In the genomic region with DNA sequence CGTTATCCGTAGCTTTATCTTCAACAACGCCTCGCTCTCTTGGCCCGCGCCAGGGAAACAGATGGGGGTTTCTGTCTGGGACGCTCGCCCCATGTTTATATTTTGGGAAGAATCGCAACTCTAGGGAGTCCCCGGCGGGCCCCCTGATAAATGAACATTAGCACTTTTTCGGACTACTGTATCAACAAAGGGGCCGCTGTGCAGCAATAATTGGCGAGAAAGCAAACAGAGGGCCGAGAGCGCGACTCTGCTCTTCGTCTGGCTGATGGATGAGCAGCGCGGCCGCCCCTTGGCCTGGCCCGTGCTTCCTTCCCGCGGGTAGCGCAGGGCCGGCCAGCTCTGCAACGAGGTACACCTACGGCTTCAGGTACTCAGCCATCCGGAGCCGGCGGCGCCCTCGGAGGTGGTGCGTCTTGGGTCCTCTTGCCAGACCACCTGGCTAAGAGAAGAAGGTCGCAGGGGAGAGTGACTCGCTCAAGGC, we compare ENCODE assay signal across 8 mouse cellular contexts. TPM values are rescaled to one million over a fixed set of nuclear protein-coding genes. Genes with fewer than 3 reads are reported as not detected.
A peak's percentile ranks its signal among the peaks of the same experiment; 100 is the strongest.
DNase-seq lines count a peak whose midpoint lies in the region; ATAC-seq and TF ChIP-seq lines count a peak whose summit lies in the region.

No protein-coding gene starts in this region.

- H3K9ac ChIP-seq in intestine, embryonic 14.5 days (ENCODE audit: low read length): no peak overlapping the region
- no peak overlapping the region for H3K9ac ChIP-seq in intestine, embryonic 16.5 days (ENCODE audit: low read depth, low read length)
- peak overlapping the region; percentile 73 for H3K9ac ChIP-seq in heart, postnatal 0 days (replicated peaks; ENCODE audit: low read depth, low read length)

- H3K4me1 ChIP-seq in intestine, embryonic 14.5 days (replicated peaks; ENCODE audit: control insufficient read depth, insufficient read depth, low read length): no peaks in the 10 kb centered on the region
- peaks cover 2% of the 10 kb centered on the region; the same call in 1 of the 2 replicates for H3K4me1 ChIP-seq in intestine, embryonic 16.5 days (ENCODE audit: control insufficient read depth, insufficient read depth, low read length)
- H3K4me1 ChIP-seq in thymus, adult 2 months (replicated peaks; ENCODE audit: control insufficient read depth, insufficient read depth, low read length): no peaks in the 10 kb centered on the region
- 0 out of 2 replicates have a peak, but pooled peaks cover 7% of the 10 kb centered on the region for H3K4me1 ChIP-seq in heart, postnatal 0 days (ENCODE audit: control insufficient read depth, insufficient read depth)

- no peaks in the 10 kb centered on the region for H3K36me3 ChIP-seq in intestine, embryonic 14.5 days (ENCODE audit: control insufficient read depth, insufficient read depth, low read length)
- H3K36me3 ChIP-seq in intestine, embryonic 16.5 days (ENCODE audit: control insufficient read depth, insufficient read depth, low read length): no peaks in the 10 kb centered on the region
- no peaks in the 10 kb centered on the region for H3K36me3 ChIP-seq in thymus, adult 2 months (ENCODE audit: control insufficient read depth, insufficient read depth, low read length)
- 0 out of 2 replicates have a peak, but pooled peaks cover under 1% of the 10 kb centered on the region for H3K36me3 ChIP-seq in heart, postnatal 0 days (replicated peaks; ENCODE audit: control insufficient read depth, insufficient read depth, low read length)

- ATAC-seq in intestine, embryonic 14.5 days (replicated peaks; ENCODE audit: low FRiP score, low TSS enrichment, low read depth): no peak
- no peak for ATAC-seq in intestine, embryonic 16.5 days
- no peak for ATAC-seq in heart, postnatal 0 days (ENCODE audit: insufficient read depth, low read depth)

- no peaks in the 10 kb centered on the region for H3K9me3 ChIP-seq in intestine, embryonic 14.5 days (ENCODE audit: control insufficient read depth, low read length)
- no peaks in the 10 kb centered on the region for H3K9me3 ChIP-seq in intestine, embryonic 16.5 days (ENCODE audit: control insufficient read depth, low read length)
- no peaks in the 10 kb centered on the region for H3K9me3 ChIP-seq in heart, postnatal 0 days (replicated peaks; ENCODE audit: control insufficient read depth, low read length)

- no peak for TF ChIP-seq CTCF in thymus, adult 2 months (IDR thresholded peaks at IDR 0.05; ENCODE audit: borderline replicate concordance, control insufficient read depth, extremely low read depth, insufficient read depth, low read length, poor library complexity)
- TF ChIP-seq CTCF in heart, postnatal 0 days (IDR thresholded peaks at IDR 0.05; ENCODE audit: low read depth): no peak

- DNase-seq in intestine, embryonic 14.5 days (ENCODE audit: low spot score): peak; percentile 75
- peak; percentile 21 for DNase-seq in thymus, postnatal 4 days
- no peak for DNase-seq in thymus, adult 2 months
- DNase-seq in heart, postnatal 0 days (ENCODE audit: low spot score): peak; percentile 17
- DNase-seq in adrenal gland, postnatal 10 days: no peak
- DNase-seq in right cerebral cortex, postnatal 14 days: no peak
- DNase-seq in gastrocnemius, postnatal 25 days: no peak

- H3K4me3 ChIP-seq in intestine, embryonic 14.5 days (ENCODE audit: low read depth, low read length): no peak overlapping the region
- H3K4me3 ChIP-seq in intestine, embryonic 16.5 days (ENCODE audit: low read length): no peak overlapping the region
- no peak overlapping the region for H3K4me3 ChIP-seq in thymus, adult 2 months (ENCODE audit: control insufficient read depth, insufficient read depth, low read length)
- H3K4me3 ChIP-seq in heart, postnatal 0 days (ENCODE audit: low read depth, low read length): peak overlapping the region; percentile 79

- WGBS in intestine, embryonic 14.5 days: 0% methylated on average over 36 of the region's 36 CpGs
- WGBS in intestine, embryonic 16.5 days: under 1% methylated on average over 36 of the region's 36 CpGs
- 6% methylated on average over 36 of the region's 36 CpGs for WGBS in thymus, adult 2 months
- WGBS in heart, postnatal 0 days: under 1% methylated on average over 36 of the region's 36 CpGs

- no peak overlapping the region for H3K4me2 ChIP-seq in intestine, embryonic 14.5 days (ENCODE audit: low read length)
- H3K4me2 ChIP-seq in intestine, embryonic 16.5 days (ENCODE audit: low read depth, low read length): no peak overlapping the region
- H3K4me2 ChIP-seq in heart, postnatal 0 days (ENCODE audit: low read depth, low read length): peak overlapping the region; percentile 70

- TF ChIP-seq POLR2A in thymus, adult 2 months (IDR thresholded peaks at IDR 0.05; ENCODE audit: control insufficient read depth, extremely low read depth, insufficient read depth, low read length, poor library complexity): no peak

- no peak overlapping the region for H3K27ac ChIP-seq in intestine, embryonic 14.5 days (ENCODE audit: low read depth)
- H3K27ac ChIP-seq in intestine, embryonic 16.5 days (ENCODE audit: low read length): no peak overlapping the region
- no peak overlapping the region for H3K27ac ChIP-seq in thymus, adult 2 months (ENCODE audit: control insufficient read depth, insufficient read depth, low read length)
- H3K27ac ChIP-seq in heart, postnatal 0 days (ENCODE audit: low read depth): peak overlapping the region; percentile 94

- TF ChIP-seq EP300 in heart, postnatal 0 days (IDR thresholded peaks at IDR 0.05; ENCODE audit: low read depth): no peak

- peaks cover 98% of the 10 kb centered on the region for H3K27me3 ChIP-seq in intestine, embryonic 14.5 days (replicated peaks; ENCODE audit: control insufficient read depth, insufficient read depth, low read length)
- H3K27me3 ChIP-seq in intestine, embryonic 16.5 days (replicated peaks; ENCODE audit: control insufficient read depth, insufficient read depth, low read length): peaks cover 79% of the 10 kb centered on the region
- H3K27me3 ChIP-seq in thymus, adult 2 months (ENCODE audit: control insufficient read depth, insufficient read depth, low read length): peaks cover 26% of the 10 kb centered on the region; the same call in 1 of the 2 replicates
- peaks cover 50% of the 10 kb centered on the region for H3K27me3 ChIP-seq in heart, postnatal 0 days (ENCODE audit: control insufficient read depth, insufficient read depth, low read length)

RNA-seq across cellular contexts. Expression of a gene that starts 0.4 kb away (rescaled TPM):
- polyA plus RNA-seq in intestine, embryonic 14.5 days (2014; fragmentation: Nextera tagmentation; extraction: Ambion mirVana): 0.11 TPM in 1 of 2 replicates, not detected in the other
- 0.09 TPM in 1 of 2 replicates, not detected in the other for polyA plus RNA-seq in intestine, embryonic 16.5 days (2015; fragmentation: Nextera tagmentation; extraction: Ambion mirVana)
- polyA plus RNA-seq in thymus, adult 2 months (2012; rRNA removed): 0.51 and 11.4 TPM in 2 replicates
- 284 and 346 TPM in 2 replicates for total RNA-seq in heart, postnatal 0 days (2014; rRNA removed; ENCODE audit: low replicate concordance)
- polyA plus RNA-seq in heart, postnatal 0 days (2015; fragmentation: Nextera tagmentation; extraction: Ambion mirVana): 139 and 155 TPM in 2 replicates
- total RNA-seq in adrenal gland, postnatal 10 days (2021): not detected
- total RNA-seq in gastrocnemius, postnatal 25 days (2021): not detected

Comparison
In these comparisons a context has a peak if more than half of its experiments do, and no peak if none do; other contexts are left out.
1. DNase-seq: peak in intestine, embryonic 14.5 days (single experiment), thymus, postnatal 4 days (single experiment) and heart, postnatal 0 days (single experiment); none in thymus, adult 2 months (single experiment), adrenal gland, postnatal 10 days (single experiment), right cerebral cortex, postnatal 14 days (single experiment) and gastrocnemius, postnatal 25 days (single experiment).
2. RNA of a gene that starts 0.4 kb away (polyA plus RNA-seq): 139 to 155 TPM in heart, postnatal 0 days; 0.51 to 11.4 TPM in thymus, adult 2 months, 0.11 TPM in intestine, embryonic 14.5 days and 0.09 TPM in intestine, embryonic 16.5 days; every median in the first group is over 10 times any median in the second.